Mouse (Mus musculus): Measurements from ENCODE around the gene Txndc8. TPM values are rescaled to one million over a fixed set of nuclear protein-coding genes. Genes with fewer than 3 reads are reported as not detected.

Gene Txndc8
- polyA plus RNA-seq, 1 experiment, result not detected

DNA sequence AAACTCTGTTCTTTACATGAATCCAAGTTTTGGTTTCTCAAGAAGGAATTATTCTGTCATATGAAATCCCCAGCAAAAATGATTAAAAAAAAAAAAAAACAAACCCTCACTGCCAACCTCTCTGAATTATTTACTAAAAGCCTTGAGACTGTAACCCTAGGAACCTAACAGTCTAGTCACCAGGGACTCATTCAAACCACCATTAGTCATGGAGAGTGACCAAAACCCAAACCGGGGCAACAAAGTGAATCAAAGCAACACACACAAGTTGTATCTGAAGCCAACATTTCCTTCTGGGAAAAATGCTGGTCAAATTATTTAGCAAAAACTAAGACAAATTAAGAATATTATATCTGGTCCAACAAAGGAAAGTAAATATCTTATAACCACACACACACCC lies 56.0 kb downstream of the Txndc8 start:
- TF ChIP-seq CTCF (IDR thresholded peaks at IDR 0.05; ENCODE audit: insufficient read depth, low read depth, low read length) (no peak), POLR2A (IDR thresholded peaks at IDR 0.05; ENCODE audit: insufficient read depth, low read depth, low read length) (no peak)
- no peak overlapping the region for H3K27ac ChIP-seq (ENCODE audit: insufficient read depth, low read depth, low read length)
- 51% methylated on average over 1 of the region's 1 CpGs for WGBS

DNA sequence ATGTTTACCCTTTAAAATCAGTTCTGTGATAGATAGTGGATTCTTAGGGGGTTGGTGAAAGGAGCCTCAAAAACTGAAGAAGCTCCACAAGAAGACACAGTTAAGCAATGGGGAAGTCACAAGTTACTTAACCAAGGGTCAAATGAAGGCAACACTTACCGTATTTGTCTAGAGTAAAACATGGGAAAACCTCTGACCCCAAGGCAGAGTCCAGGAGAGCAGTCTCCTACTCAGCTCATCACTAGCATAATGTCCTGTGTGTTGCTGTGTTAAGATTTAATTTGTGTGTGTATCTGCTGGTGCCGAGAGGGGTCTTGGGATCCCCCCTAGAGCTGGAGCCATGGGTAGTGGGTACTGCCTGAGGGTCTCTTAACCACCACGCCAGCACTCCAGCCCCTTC lies 56.5 kb downstream of the Txndc8 start:
- no peak overlapping the region for H3K4me3 ChIP-seq (ENCODE audit: insufficient read depth, low read depth, low read length)
- no peak overlapping the region for H3K27ac ChIP-seq (ENCODE audit: insufficient read depth, low read depth, low read length)
- TF ChIP-seq POLR2A (IDR thresholded peaks at IDR 0.05; ENCODE audit: insufficient read depth, low read depth, low read length), result no peak
- no peak for TF ChIP-seq CTCF (IDR thresholded peaks at IDR 0.05; ENCODE audit: insufficient read depth, low read depth, low read length)
- H3K4me1 ChIP-seq (ENCODE audit: control insufficient read depth, insufficient read depth, low read length), result peaks cover 12% of the 10 kb centered on the region
- WGBS, result 97% methylated on average over 3 of the region's 3 CpGs

More for the DNA sequence above, 56.0 kb downstream of the Txndc8 start:
- peaks cover 12% of the 10 kb centered on the region for H3K4me1 ChIP-seq (ENCODE audit: control insufficient read depth, insufficient read depth, low read length)
- H3K4me3 ChIP-seq (ENCODE audit: insufficient read depth, low read depth, low read length), result no peak overlapping the region

DNA sequence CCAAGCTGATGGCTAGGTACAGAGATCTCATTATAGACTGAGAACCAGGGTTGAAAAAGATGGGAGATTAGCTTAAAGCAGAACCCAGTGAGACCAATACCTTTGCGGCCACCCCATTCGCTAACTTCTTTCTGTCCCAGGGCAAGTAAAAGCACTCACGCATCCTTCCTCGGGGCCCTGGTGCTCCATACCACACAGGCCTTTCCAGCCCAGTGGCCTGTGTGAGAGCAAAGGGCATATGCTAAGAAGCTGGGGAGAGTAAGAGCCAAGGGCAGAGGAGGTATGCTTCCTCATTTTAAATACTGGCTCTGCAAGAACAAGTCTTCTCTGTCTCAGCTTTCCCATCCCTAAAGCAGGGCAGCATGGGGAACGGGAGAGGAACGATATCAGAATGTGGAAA lies 59.1 kb downstream of the Txndc8 start:
- Histone ChIP-seq H3K4me3 (ENCODE audit: insufficient read depth, low read depth, low read length) (no peak overlapping the region), H3K4me1 (ENCODE audit: control insufficient read depth, insufficient read depth, low read length) (peaks cover 4% of the 10 kb centered on the region; the same call in 1 of the 2 replicates), H3K27ac (ENCODE audit: insufficient read depth, low read depth, low read length) (no peak overlapping the region)
- 86% methylated on average over 6 of the region's 6 CpGs for WGBS
- no peak for TF ChIP-seq POLR2A (IDR thresholded peaks at IDR 0.05; ENCODE audit: insufficient read depth, low read depth, low read length)
- TF ChIP-seq CTCF (IDR thresholded peaks at IDR 0.05; ENCODE audit: insufficient read depth, low read depth, low read length), result no peak

DNA sequence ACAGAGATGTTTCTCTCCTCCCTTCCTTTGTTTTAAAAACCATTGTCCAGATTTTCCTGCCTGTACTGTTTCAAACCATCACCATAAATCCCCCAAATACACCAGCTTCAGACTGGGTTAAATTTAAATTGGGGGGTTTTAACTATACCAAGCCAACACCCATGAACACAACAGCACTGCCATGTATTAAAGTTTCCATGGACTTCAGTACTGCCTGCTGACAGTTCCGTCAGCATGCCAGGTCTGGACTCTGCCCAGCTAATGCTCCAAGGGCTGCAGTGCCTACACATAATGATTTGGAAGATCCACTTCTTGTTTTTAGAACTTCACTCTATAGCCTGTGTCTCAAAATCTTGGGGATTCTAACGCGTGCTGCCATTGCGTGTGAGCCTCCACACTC lies 61.4 kb downstream of the Txndc8 start:
- TF ChIP-seq POLR2A (IDR thresholded peaks at IDR 0.05; ENCODE audit: insufficient read depth, low read depth, low read length), result no peak
- no peaks in the 10 kb centered on the region for H3K4me1 ChIP-seq (ENCODE audit: control insufficient read depth, insufficient read depth, low read length)
- no peak overlapping the region for H3K27ac ChIP-seq (ENCODE audit: insufficient read depth, low read depth, low read length)
- WGBS, result 93% methylated on average over 4 of the region's 4 CpGs
- no peak overlapping the region for H3K4me3 ChIP-seq (ENCODE audit: insufficient read depth, low read depth, low read length)

DNA sequence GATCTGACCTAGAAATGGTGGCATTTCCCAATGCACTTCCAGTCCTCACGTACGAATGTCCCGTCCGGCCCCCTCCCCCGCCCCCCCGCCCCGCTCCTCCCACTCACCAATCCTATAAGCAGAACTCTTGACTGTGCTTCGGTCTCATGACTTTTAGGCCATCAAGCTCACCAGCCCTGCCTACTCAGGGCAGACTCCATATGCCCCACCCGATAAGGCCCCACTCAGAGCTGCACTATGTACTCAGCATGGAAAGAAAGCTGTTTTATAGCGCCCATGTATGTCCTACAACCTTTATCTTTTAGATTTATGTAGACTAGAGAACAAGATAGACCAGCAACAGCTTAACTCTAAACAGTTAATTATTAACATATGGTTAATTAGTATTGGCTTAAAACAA lies 61.9 kb downstream of the Txndc8 start:
- H3K27ac ChIP-seq (ENCODE audit: insufficient read depth, low read depth, low read length), result no peak overlapping the region
- H3K4me1 ChIP-seq (ENCODE audit: control insufficient read depth, insufficient read depth, low read length), result no peaks in the 10 kb centered on the region
- no peak for TF ChIP-seq POLR2A (IDR thresholded peaks at IDR 0.05; ENCODE audit: insufficient read depth, low read depth, low read length)
- TF ChIP-seq CTCF (IDR thresholded peaks at IDR 0.05; ENCODE audit: insufficient read depth, low read depth, low read length), result no peak
- 86% methylated on average over 10 of the region's 10 CpGs for WGBS
- no peak overlapping the region for H3K4me3 ChIP-seq (ENCODE audit: insufficient read depth, low read depth, low read length)

DNA sequence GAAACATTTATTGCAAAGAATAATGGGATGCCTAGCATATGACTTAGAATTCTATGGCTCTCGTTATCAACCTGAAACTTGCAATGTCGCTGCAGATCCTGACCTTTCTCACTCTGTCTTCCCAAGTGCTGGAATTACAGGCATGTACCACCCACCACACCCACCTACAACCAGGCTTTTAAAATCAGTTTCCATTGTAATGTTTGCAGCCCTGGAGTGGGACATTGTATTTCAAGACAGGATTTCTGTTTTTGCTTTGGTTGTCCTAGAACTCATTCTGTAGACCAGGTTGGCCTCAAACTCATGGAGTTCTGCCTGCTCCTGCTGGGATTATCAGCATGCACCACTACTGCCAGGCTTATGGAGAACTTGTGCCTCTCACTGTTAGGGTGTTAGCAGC lies 66.0 kb downstream of the Txndc8 start:
- WGBS, result 82% methylated on average over 2 of the region's 2 CpGs
- no peak for TF ChIP-seq CTCF (IDR thresholded peaks at IDR 0.05; ENCODE audit: insufficient read depth, low read depth, low read length)
- TF ChIP-seq POLR2A (IDR thresholded peaks at IDR 0.05; ENCODE audit: insufficient read depth, low read depth, low read length), result no peak

DNA sequence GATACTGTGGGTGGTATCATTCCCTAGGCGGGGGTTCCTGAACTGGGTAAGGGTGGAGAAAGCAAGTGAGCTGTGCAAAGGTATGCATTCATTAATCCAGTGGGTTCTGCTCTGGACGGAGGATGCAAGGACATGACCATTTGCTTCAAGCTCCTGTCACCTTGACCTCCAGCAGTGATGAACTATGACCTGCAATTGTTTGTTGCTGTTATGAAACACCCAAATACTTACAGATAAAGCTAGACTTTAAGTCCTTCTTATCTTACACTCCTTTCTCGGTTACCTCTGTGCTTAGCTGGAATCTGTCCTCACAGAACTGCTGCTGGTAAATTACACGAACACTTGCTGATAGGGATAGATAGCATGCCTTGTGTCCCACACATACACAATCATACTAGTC lies 68.3 kb downstream of the Txndc8 start:
- Histone ChIP-seq H3K4me3 (ENCODE audit: insufficient read depth, low read depth, low read length) (no peak overlapping the region), H3K27ac (ENCODE audit: insufficient read depth, low read depth, low read length) (no peak overlapping the region), H3K4me1 (ENCODE audit: control insufficient read depth, insufficient read depth, low read length) (no peaks in the 10 kb centered on the region)
- WGBS, result 94% methylated on average over 4 of the region's 4 CpGs
- no peak for TF ChIP-seq POLR2A (IDR thresholded peaks at IDR 0.05; ENCODE audit: insufficient read depth, low read depth, low read length)
- no peak for TF ChIP-seq CTCF (IDR thresholded peaks at IDR 0.05; ENCODE audit: insufficient read depth, low read depth, low read length)

More for the DNA sequence above, 66.0 kb downstream of the Txndc8 start:
- Histone ChIP-seq H3K4me3 (ENCODE audit: insufficient read depth, low read depth, low read length) (no peak overlapping the region), H3K27ac (ENCODE audit: insufficient read depth, low read depth, low read length) (no peak overlapping the region), H3K4me1 (ENCODE audit: control insufficient read depth, insufficient read depth, low read length) (no peaks in the 10 kb centered on the region)

DNA sequence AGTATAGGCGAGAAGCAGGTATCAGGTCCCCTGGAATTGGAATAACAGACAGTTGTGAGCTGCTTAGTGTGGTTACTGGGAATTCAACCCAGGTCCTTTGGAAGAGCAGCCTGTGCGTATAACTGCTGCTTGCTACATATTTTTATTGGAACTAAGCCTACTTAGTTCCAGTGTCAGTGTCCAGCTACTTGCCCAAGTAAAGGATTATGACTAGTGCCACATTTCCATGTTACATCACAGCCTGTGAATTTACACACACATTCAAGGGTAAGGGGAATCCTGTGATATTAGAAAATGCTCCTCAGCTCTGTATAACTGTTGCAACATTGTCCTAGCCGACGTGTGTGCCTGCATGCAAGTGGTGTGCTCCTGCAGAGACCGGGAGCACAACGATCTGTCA lies 71.6 kb downstream of the Txndc8 start:
- Histone ChIP-seq H3K4me1 (ENCODE audit: control insufficient read depth, insufficient read depth, low read length) (no peaks in the 10 kb centered on the region), H3K27ac (ENCODE audit: insufficient read depth, low read depth, low read length) (no peak overlapping the region), H3K4me3 (ENCODE audit: insufficient read depth, low read depth, low read length) (no peak overlapping the region)
- 89% methylated on average over 6 of the region's 6 CpGs for WGBS
- TF ChIP-seq POLR2A (IDR thresholded peaks at IDR 0.05; ENCODE audit: insufficient read depth, low read depth, low read length) (no peak), CTCF (IDR thresholded peaks at IDR 0.05; ENCODE audit: insufficient read depth, low read depth, low read length) (no peak)

DNA sequence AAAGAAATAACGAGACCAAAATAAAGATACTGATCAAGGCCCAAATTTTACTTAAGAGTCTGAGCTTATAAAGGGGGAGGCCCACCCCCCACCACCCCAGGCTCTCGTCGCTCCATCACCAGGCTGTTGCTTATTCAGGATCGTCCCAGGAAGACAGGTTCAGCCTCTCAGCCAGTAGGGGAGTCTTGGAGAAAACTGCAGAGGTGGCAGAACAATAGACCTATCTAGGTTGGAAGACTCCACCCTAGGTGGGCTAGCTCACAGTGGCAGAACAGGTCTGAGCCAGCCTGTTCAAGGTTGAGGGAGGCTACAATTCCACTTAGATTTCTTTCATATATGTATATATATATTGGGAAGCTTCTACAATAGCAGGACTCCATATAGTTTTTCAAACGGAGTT lies 74.7 kb downstream of the Txndc8 start:
- no peak overlapping the region for H3K4me3 ChIP-seq (ENCODE audit: insufficient read depth, low read depth, low read length)
- no peak overlapping the region for H3K27ac ChIP-seq (ENCODE audit: insufficient read depth, low read depth, low read length)
- H3K4me1 ChIP-seq (ENCODE audit: control insufficient read depth, insufficient read depth, low read length), result no peaks in the 10 kb centered on the region
- TF ChIP-seq POLR2A (IDR thresholded peaks at IDR 0.05; ENCODE audit: insufficient read depth, low read depth, low read length) (no peak), CTCF (IDR thresholded peaks at IDR 0.05; ENCODE audit: insufficient read depth, low read depth, low read length) (no peak)
- WGBS, result 81% methylated on average over 5 of the region's 5 CpGs

Other genes with a start within 250 kb of the Txndc8 start
- not detected in 2 replicates for gene D630039A03Rik, start 92.8 kb downstream of the Txndc8 start, polyA plus RNA-seq (2012; ENCODE audit: insufficient read depth, insufficient read length, low replicate concordance, missing spikeins)
- not detected in 2 replicates for gene Txn1, start 52.7 kb downstream of the Txndc8 start, polyA plus RNA-seq (2012; ENCODE audit: insufficient read depth, insufficient read length, low replicate concordance, missing spikeins)
- gene Svep1, start 197.7 kb upstream of the Txndc8 start, polyA plus RNA-seq (2012; ENCODE audit: insufficient read depth, insufficient read length, low replicate concordance, missing spikeins), result not detected in 2 replicates

All from olfactory bulb, adult 2 months (tissue).